Mouse (Mus musculus): ENCODE results near the gene Ppp3r1.

Ppp3r1 gene

DNA sequence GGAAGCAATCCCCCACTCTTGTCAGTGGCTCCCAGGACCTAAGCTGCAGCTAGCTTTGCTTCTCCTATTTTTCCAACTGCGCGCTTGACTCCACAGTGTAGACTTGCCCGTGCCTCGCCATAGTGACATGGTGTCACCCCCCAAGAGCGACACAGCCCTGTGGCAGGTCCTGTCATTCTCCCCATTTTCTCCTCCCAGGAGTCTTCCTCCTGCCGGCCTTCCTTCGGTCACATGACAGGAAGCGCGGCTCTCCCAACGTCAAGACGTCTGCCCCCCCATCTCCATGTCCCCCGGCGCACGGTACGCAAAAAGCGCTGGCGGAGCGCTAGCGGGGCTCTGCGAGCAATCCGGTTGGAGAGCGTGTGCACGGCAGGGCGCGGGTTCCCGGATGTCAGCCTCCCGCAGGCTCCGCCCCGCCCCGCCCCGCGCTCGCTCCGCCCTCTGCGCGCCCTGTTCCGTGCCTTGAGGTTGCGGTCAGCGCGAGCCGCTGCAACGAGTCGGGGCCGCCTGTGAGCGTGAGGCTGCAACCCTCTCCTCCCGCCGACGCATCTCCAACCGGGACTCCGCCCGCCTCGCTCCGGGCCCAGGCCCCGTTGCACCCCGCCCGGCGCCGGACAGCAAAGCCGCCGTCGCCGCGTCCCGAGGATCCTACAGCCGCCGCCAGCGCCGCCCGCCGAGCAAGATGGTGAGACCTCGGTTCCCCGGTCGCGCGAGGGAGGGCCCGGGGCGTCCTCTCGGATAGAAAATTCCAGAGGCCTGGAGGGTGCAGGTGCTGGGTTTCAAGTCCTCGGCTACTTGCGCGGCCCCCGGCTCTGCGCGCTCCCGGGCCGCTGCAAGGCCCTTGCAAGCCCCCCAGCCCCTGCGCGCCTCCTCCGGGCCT, at the start of gene Ppp3r1:
Gene Ppp3r1, plus strand, starts transcription at position 406 of the 880 bp plus-strand sequence.
- DNase-seq (ENCODE audit: low spot score): peak; percentile 97

DNA sequence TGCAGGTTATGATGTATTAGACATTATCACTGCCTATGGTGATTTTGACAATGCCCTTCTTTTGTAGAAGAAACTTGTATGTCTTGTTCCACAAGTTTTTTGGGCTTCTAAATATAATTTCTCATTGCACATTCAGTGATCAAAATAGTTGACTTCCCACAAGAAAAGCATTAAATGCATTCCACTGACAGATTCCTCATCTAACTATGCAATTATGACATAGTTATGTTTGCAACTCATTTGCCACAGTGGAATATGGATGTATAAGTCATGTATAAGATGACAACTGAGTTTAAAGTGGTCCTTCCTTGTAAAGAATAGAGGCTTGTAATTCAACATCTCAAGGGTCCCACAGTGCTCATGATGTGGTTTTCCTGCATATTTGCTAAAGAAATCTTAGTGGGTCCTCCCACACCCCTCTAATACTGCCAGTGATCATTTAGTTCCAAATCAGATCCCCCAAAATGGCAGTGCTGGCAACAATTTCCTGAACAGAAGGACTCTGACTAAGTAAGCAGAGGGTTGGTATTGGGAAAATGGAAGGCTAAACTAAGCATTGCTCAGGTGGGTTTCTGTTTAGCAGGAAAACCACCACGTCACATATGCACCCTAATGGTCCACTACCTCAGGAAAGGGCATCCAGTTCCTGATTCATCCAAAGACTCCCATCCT, 46.5 kb upstream of the Ppp3r1 start:
- no peak for DNase-seq (ENCODE audit: low spot score)

DNA sequence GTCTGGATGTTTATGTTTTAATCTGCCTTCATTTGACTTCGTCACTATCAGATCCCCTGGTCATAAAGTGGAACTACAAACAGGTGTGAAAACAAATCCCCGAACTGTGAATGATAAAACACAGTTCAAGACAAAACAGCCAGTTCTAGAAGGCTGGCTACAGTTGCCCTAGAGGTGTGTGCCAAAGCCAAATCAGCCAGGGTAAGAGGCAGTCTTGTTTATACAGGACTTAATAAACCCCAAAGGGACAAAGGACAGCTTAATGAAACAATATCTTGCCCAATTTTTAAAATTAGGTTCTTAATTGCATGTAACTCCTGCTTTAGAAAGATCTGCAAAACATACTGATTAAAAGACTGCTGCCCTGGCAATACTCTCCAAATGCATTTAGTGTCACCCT, 32.6 kb upstream of the Ppp3r1 start:
- no peak for DNase-seq (ENCODE audit: low spot score)

DNA sequence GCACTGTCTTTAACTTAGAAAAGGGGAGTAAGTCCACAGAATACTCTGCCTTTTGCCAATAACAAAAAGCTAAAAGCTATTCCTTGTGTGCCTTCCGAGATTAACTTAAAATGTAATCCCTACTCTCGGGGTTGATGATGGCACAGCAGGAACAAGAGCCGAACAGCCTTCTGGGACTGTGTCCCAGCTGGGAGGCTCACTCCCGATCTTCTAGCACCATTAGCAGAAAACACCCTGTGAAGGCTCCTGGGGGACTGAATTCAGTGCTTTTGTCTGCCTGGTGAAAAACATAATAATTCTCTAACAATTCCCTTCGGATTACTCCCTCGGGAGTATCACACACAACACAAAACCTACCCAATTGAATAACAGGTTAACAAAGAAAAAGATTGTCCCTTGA, 23.4 kb upstream of the Ppp3r1 start:
- DNase-seq (ENCODE audit: low spot score): no peak

DNA sequence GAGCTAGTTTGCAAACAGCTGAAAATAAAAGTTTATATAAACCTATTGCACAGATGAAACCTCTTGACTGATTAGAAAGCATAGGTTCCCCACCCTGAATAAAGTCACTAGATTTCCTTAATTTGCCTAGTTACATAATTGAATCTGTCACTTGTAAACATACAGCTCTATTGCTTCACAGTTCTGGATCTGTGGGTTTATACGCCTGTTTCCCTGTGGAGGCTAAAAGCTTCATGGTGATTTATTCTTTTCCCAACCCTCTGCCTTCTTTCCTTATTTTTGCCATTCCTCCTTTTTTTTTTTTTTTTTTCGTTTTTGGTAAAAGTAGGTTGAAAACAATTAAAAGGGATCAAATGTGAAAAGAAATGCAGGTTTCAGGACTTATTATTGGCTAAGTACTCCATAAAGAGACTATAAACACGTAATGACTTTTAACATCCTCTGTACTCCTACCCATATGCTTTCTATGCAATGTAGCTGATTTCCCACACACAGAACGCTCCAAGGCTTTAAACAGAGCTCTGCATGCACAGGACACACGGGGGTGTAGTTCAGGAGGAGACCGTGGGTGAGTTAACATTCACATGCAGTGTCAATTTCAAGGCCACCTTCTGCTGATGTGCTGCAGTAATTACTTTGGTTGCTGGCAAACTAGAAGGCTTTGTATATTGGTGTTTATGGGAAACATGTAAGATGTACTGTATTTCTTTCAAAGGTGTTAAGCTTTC, 20.6 kb upstream of the Ppp3r1 start:
- no peak for DNase-seq (ENCODE audit: low spot score)

DNA sequence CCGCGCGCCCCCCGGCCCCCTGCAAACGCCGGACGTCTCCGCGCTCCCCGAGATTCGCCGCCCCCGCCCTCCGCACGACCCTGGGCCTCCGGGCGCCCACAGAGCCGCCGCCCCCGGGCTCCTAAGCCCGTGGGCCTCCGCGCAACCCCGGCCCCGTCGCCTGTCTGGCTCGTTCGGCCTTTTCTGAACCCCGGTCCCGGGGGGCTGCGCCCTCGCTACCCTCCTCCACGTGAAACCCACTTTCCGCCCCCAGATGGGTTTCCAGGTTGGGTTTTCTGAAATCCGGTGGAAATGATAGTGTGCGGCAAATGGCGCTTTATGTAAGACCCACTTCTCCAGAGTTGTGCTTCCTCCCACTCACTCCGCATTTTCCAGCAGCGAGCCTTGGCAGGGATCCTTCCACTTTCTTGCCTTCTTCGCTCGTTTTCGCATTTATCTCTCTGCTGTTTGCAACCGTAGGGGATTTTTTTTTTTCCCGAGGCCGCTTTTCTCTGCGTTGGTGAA, 727 bp downstream of the Ppp3r1 start:
- peak; percentile 44 for DNase-seq (ENCODE audit: low spot score)

DNA sequence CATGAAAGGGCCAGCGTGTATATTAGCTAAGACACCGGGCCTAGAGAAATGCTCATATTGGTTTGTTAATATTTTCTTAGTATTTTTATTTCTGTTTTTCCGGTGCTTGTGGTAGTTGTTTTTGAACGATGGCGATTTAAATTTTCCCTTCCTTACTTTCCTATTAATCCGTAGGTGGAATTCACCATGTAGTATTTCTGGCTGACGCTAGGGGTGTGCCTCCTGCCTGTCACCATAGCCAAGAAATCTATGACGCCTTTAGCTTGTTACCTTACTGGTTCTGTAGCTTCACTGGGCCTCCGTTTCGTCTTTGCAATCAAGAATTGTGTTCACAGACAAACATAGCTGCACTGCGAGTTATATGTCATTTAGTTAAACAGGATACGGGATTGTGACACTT, 1.2 kb downstream of the Ppp3r1 start:
- peak; percentile 82 for DNase-seq (ENCODE audit: low spot score)

DNA sequence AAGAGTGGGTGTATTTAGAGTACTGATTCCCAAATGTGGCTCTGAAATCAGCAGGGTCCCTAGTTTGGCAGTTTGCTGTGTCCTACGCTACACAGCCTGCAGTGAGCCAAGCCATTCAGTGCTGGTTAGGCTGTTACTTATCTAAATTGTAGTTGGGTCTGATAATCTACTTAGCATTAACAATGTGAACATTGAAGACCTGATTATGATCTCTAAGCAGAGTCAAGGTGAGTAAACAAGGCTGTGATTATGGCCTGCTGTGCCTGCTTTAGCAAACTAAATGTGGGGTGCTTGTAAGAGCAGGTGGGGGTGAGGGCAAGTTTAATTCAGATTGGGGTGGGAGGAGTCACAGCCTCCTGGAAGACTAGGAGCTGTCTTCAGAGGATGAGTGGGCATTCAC, 4.9 kb downstream of the Ppp3r1 start:
- DNase-seq (ENCODE audit: low spot score): no peak

DNA sequence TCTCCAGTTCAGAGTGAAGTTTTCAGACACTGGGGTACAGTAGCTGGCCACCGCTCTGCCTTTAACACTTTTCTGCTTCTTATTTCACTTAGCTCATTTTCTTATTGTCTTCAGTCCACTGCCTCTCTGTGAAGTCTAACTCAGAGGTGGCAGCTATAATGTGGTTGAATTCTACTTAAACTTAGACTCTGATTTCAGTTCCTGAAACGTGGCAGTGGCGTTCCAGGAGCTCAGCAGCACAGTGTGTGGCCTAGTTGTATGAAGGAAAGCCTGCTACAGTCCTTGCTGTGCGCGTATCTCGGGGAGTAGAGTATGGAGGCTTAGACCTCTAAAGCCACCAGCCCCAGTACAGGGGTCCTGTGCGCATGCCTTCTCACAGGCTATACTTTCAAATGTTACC, 7.6 kb downstream of the Ppp3r1 start:
- DNase-seq (ENCODE audit: low spot score): no peak

DNA sequence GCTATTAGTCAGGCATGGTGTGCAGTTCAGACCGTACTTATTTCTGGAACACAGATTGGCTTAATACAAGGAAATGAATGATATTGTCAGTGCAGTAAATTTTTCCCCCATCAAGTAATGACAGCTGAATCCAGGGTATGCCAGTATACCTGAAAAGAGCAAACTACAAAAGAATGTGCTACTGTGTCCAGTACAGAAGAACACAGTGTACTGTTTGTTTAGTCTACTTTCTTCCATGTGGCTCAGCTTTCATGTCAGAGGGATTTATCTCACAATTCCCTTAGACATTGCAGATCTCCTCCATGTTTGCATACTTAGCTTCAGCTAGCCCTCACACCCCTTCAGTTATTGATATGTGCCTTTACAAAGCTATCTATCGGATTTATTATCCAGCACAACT, 10.2 kb downstream of the Ppp3r1 start:
- DNase-seq (ENCODE audit: low spot score): no peak

DNA sequence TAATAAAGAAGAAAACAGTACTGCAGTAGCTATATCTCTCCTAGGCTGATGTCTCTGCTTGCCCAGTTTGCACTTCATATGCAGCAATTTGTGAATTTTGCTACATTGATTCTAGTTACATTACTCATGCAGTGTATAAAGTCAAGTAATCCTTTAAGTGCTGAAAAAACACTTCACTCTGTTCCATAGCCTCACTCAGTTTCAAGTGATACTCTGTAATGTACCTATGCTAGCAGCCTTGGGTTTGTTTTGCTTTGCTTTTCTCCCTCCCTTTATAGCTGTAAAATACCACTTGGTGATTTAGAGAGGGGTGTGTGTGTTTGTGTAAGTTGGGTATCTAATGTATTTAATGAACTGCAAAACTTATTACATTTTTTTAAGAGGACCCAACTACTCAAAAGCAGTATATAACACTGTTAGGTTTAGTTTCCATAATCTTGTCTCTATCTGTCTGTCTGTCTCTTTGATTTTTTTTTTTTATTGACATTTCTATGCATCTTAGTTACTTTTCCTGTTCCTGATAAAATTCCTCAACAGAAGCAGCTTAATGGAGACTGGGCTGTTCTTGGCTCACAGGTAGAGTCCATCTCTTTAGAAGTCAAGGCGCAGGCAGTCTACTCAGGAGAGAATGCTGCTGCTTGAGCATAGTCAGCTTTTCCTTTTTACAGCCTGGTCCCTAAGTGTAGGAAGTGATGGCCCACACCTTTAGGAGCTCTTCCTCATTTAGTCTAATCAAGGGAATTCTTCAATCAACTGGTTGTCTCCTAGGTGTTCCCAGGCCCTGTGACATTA, 12.1 kb downstream of the Ppp3r1 start:
- no peak for DNase-seq (ENCODE audit: low spot score)

DNA sequence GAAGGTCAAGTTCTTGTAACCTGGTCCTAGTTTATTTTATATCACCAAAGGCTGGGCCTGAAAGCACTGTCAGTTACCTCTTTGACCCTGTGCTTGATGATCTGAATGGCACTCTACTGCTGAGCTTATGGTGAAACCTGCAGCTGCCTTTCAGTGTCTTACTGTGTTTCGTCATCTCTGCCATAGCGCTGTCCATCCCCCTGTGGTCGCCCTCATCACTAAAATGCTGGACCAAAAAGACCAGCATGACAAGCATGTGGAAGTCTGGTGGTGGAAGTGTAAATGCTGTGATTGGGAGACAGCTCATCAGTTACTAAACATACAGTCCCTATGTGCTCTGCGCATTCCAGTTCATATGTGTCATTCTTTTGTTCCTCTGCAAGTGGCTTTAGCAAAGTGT, 13.2 kb downstream of the Ppp3r1 start:
- no peak for DNase-seq (ENCODE audit: low spot score)

DNA sequence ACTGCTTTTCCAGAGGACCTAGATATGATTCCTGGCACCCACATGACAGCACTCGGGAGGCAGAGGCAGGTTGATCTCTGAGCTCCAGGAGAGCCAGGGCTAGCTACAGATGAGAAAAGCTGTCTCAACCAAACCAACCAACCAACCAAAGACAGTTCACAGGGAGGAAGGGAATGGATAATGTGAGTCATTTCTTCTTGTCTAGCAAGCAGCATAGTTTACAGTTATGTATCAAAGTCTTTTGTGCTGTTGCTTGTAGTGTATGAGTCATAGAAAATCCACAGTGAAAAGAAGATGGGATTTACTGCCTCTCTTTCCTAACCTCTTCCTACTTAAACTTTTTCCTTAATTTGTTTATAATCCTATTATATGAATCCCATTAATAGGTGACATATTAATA, 17.6 kb downstream of the Ppp3r1 start:
- DNase-seq (ENCODE audit: low spot score): no peak

DNA sequence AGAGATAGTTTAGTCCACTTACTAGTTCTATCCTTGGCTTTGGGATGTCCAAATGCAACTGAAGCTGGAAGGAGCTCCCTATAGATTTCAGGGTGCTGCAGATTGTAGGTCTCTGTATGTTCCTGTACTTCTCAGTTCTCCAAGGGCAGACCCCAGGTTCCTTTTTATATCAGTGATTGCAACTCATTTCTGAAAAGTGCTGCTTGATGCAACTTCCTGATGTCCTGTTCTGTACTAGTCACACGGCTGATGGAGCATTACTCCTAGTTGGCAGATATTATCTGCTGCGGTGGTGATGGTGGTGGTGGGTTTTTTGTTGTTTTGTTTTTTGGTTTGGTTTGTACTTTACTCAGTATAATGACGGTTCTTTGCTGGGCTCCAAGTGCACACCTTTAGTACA, 21.7 kb downstream of the Ppp3r1 start:
- DNase-seq (ENCODE audit: low spot score): no peak

DNA sequence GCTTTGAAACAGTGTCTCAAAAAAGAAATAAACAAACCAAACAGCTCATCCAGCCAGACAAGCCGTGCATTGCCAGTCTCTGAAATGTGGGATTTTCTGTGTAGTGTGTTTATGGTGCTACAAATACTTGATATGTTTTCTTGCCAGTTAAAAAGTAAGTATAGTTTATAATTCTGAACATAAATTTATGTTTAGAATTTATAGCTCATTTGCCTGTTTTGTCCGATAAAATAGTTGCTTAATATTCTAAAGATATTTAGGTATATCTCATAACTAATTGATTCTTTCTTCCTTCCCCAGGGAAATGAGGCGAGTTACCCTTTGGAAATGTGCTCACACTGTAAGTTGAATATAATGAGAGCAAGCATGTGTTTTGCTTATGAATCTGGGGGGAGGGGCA, 22.7 kb downstream of the Ppp3r1 start, which contains the start of gene Wdr92:
Gene Wdr92, plus strand, starts transcription at position 301 of the 400 bp plus-strand sequence.
- DNase-seq (ENCODE audit: low spot score): no peak

DNA sequence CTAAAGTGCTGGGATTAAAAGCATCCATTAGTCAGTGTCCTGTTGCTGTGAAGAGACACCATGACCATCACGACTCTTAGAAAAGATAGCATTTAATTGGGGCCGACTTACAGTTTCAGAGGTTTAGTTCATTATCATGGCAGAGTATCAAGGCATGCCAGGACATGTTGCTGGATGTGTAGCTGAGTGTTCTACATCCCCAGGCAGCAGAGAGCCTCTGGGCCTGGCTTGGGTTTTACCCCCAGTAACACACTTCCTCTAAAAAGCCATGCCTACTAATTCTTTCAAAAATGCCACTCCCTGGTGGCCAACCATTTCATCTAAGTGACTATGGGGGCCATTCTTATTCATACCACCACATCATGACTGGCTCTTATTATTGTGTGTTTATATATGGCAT, 24.1 kb downstream of the Ppp3r1 start:
- DNase-seq (ENCODE audit: low spot score): no peak

DNA sequence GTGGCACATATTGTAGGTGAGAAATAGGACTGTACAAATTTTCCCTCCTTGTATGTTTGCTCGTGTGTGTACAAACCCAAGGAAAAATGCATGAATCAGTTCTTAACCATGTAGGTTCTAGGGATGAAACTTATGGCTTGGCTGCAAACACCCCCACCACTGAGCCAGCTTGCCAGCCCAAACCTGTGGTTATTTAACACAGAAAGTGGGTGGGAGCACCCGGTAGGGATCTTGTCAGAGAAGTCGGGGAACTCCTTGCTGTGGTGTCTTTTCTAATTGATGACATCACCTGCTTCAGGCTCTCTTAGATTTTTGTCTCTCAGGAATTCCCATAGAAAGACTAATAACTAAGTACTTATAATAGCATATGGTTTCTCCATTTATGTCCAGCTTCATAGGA, 28.6 kb downstream of the Ppp3r1 start:
- no peak for DNase-seq (ENCODE audit: low spot score)

DNA sequence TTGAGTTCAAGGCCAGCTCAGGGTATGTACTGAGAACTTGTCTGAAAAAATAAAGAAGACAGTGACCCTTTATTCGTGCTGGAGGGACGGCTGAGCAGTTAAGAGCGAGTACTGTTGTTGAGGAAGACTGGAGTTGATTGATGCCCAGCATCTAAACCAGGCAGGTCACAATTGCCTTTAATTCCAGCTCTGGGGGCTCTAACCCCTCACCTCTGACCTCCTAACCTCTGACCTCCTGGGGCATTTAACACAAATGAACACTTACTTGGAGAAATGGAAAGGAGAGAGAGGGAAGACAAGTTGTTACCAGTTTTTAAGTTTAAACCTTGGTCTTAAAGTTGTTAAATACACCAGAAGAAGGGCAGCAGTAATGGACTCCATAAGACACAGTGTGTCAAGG, 29.7 kb downstream of the Ppp3r1 start:
- no peak for DNase-seq (ENCODE audit: low spot score)

DNA sequence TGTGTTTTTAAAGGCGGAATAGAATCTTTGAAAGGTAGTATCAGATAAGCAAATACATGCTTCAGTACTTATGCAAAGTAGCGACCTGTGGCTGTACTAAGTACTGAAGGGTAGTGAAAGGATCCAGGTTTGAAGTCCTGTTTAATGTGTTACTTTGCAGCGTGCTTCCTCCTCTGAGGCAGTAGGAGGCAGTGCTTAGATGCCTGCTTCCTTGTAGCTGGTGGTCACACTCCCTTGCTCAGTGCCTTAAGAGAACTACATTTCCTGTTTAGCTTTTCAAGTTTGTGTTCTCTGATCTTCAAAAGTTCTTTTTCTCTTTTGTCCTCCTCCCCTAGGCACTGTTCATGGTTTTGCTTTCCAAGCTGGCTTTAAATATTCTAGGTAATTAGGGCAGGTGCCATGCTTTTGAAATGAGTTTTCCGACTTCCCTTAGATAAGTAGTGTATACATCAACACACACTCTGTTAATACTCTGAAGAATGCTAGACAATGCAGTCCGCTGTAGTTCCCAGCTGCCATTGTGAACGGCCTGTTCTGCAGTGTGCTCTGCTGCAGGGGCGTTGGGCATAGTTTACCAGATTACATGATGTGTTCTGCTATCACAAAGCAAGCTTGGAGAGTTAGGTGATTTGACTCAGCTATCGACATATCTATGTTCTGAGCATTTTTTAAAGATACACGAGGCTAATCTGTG, 33.2 kb downstream of the Ppp3r1 start:
- no peak for DNase-seq (ENCODE audit: low spot score)

DNA sequence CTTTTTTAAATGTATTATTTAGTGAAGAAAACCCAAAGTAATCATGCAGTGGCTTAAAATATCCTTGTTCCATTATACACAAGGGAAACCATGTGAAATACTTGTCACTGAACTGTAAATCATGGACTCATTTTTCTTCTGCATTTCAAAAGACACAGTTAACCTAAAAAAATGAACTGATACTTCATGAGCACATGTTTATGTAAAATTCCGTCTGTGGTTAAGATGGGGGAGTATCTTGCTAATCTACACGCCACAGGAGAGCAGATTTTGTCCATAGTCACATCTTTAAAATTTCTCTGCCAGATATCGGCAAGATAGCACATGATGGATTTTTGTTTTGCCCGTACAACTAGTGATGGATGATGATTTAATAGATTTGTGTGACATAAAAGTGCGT, 40.1 kb downstream of the Ppp3r1 start:
- no peak for DNase-seq (ENCODE audit: low spot score)

DNA sequence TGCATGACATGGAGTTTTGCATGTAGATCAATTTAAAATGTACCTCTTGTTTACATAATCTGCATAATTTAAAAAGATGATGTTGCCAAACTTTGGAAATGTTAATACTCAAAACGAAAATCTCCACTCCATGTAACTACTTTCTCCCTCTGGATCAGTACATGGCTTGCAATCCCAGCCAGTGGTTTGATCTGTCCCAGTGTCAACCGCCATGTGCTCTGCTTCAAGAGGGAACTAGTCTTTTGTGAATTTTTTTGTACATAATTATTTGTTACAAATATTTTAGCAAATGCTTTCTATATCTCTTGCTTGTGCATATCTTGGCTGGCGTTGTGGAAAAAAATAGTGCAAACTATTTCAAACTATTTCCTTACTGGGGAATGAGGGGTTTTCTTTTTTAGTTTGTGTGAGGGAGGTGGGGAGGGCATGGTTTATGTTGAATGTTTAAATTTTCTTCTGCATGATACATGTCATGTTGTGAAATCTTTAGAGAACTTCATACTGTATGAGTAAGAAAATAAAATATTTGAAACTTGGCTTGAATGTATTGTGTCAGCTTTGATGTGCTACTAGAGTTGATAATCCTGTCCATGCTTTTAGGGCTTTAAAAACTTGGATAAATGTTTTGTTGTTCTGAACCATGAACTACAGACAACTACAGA, 40.9 kb downstream of the Ppp3r1 start:
- no peak for DNase-seq (ENCODE audit: low spot score)
